Mouse (Mus musculus): ENCODE data around the gene Chst4.

The Chst4 gene

GRCm38 (mm10) chr8:110006312-110007023 lies 33.1 kb downstream of the Chst4 start:
- DNase-seq (ENCODE audit: low spot score), result no peak

- no peak for DNase-seq (ENCODE audit: low spot score)
Measured at GRCm38 (mm10) chr8:110004300-110004699, 35.2 kb downstream of the Chst4 start.

DNA sequence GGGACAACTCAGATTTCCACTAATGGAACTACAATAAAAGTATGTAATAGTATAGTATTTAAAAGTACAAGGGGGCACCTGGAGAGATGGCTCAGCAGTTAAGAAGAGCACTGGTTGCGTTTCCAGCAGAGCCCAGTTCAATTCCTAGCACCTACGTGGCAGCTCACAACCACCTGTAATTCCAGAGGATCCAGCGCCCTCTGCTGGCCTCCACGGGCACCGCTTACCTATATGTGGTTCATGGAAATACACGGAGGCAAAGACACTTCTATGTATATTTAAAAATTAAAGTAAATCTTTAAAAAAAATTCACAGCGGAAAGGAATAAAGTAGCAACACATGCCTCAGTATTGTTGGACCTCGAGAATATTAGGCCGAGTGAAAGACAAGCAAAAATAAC lies 36.6 kb downstream of the Chst4 start:
- DNase-seq (ENCODE audit: low spot score), result no peak

DNA sequence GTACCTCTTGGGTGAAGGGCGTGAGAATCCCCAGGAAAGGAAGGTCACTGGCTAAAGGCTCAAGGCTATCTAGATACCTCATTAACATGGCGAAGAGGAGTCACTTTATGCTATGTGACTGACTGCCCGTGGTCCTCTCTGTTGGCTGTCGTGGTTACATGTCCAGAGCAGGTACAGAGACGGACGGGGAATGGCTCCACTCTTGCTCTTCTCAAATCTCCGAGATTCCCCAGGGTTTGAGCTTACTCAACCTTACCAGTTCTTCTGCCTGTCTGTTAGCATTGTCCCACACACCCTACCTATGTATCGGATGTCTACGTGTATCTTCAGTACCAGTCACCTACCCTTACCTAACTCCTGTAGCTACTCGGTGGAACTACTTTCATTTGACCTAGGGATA lies 39.6 kb downstream of the Chst4 start:
- DNase-seq (ENCODE audit: low spot score), result no peak

GRCm38 (mm10) chr8:109998066-109998465 lies 41.5 kb downstream of the Chst4 start:
- no peak for DNase-seq (ENCODE audit: low spot score)

DNA sequence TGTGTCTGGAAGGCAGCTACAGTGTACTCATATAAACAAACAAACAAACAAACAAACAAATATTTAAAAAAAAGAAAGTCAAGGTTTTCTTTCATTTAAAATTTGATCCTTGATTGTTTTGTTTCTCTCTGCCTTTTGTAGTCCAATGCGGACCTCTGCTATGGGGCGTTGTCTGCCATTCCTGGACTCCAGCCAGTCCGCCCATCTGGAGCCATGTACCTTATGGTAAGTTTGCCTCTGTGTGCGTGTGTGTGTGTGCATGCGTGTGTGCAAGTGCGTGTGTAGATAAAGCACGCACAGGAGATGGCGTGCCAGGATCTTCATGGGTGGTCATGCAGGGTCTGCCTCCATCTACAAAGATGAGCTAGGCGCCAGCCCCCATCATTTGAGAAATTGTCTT lies 42.2 kb downstream of the Chst4 start:
- no peak for DNase-seq (ENCODE audit: low spot score)

GRCm38 (mm10) chr8:109992951-109993350 lies 46.6 kb downstream of the Chst4 start:
- no peak for DNase-seq (ENCODE audit: low spot score)

DNA sequence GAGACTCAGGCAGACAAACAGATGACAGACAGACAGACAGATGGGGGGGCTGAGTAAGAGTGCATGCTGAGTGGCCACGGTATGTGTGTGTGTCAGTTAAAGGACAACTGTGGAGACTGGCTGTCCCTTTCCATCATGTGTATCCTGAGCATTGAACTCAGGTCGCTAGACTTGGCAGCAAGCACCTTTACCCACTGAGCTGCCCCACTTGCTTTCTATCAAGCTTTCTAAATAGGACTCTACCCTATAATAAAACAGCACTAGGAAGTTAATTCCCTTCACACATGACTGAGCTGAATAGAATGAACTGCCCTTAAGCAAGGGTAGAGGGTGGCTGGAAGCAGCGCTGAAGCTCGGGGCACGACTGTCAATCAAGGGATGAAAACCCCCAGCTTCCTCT lies 47.4 kb downstream of the Chst4 start:
- DNase-seq (ENCODE audit: low spot score), result no peak

GRCm38 (mm10) chr8:109990224-109990623 lies 49.3 kb downstream of the Chst4 start, which contains the start of gene Tat:
Gene Tat (plus strand): TSS chr8:109990437.
- no peak for DNase-seq (ENCODE audit: low spot score)

GRCm38 (mm10) chr8:109989151-109989550 lies 50.4 kb downstream of the Chst4 start:
- DNase-seq (ENCODE audit: low spot score), result no peak

DNA sequence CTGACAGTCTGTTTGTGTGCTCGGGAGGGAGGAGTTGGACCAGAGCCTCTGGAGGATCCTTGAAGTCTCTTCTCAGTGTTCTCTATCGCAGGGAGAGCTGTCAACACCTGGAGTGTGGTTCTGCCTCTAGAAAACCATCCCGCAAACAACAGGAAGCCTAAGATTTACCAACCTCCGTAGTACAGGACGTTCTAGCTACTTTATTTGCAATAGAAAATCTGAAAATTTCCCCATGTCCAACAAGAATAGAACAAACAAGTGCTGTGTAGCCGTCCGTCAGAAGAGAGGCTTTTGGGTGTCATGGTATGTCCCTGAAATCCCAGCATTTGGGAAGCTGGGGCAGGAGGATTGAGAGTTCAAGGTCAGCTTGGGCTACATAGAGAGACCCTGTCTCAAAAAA lies 51.8 kb downstream of the Chst4 start:
- DNase-seq (ENCODE audit: low spot score), result no peak

DNA sequence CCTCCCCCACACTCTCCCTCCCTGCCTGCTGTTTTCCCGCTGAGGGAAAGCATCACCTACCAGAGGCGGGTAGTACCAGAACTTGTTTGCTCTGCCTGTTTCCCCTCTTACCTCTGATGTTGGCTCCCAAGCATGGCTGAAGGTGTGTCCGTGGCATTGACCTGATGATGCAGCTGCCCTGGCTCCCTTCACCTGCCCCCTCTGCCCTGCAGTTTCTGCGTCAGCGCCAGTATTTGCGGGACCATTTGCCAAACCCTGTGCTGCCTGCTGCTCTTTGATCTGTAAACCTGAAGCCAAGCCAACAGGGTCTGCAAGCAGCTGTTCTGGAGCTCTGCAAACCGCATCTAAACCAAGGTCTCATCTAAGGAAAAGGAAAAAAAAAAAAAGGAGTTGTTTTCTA lies 53.2 kb downstream of the Chst4 start:
- no peak for DNase-seq (ENCODE audit: low spot score)

DNA sequence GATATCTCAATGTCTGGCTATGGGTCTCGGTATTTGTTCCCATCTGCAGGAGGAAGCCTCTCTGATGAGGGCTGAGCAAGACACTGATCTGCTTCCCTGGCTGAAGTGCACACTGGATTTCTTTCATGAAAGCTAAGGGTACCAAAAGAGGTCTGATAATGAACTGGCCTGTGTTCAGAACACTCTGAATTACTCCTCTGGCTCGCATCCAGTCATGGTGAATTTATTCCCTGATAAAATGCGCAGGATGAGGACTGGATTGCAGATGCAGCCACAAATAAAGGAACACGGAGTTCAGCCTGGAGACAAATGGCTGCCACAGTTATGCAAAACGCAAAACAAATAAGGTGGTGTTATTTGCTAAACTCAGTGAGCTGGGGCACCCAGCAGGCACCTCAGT lies 55.6 kb downstream of the Chst4 start:
- no peak for DNase-seq (ENCODE audit: low spot score)

GRCm38 (mm10) chr8:109982386-109983105 lies 57.0 kb downstream of the Chst4 start:
- no peak for DNase-seq (ENCODE audit: low spot score)

DNA sequence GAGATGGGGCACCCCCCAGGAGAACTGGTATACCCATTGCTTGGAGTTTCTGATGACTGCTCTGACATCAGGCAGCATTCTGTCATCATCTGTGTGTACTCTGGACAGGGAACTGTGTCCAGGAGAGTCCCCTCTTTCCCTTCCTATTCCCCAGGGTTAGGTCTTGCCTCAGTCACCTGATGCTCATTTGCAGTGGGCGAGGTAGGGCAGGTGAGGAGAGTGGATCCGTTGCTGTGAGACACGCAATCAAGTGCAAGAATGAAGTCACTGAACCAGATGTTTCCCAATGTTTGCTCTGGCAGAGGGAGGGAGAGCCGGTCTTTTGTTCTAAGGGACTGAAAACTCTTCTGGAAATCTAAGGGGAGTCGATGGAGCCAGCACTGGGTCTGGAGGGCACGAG lies 60.2 kb downstream of the Chst4 start:
- no peak for DNase-seq (ENCODE audit: low spot score)

Measured in ovary, postnatal 36 days (tissue).